ENCODE assay signal across 28 mouse cellular contexts in the genomic region with DNA sequence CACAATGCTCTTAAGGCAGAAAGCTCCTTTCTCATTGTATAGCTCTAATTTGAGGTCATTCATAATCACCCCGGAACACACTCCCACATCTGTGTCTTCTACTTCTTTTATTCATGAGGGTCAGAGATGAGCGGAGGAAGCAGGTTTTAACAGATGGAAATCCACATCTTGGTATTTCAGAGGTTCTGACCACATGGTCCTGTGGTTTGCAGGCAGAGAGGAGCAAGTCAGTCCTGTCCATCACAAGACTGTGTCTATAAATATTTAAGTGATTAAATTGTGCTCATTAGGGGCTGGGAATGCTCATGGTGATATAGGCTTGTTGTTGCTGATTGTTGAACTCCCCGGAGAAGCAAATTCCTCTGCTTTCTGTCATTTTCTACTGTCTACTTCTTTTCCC.
A peak's percentile ranks its signal among the peaks of the same experiment; 100 is the strongest.
DNase-seq lines count a peak whose midpoint lies in the region; ATAC-seq lines count a peak whose summit lies in the region.
"Had no signal": no experiment of that assay in that cellular context is flagged by ENCODE, and none has a peak within 500 bp of the region (broad histone marks: within the 10 kb centered on the region; RNA-seq: fewer than 3 reads in every experiment).

No protein-coding gene starts in this region.

- no peaks in the 10 kb centered on the region for H3K9me3 ChIP-seq in forebrain, embryonic 12.5 days
- H3K9me3 ChIP-seq in forebrain, embryonic 11.5 days (ENCODE audit: control insufficient read depth, low read length), result no peaks in the 10 kb centered on the region
- H3K9me3 ChIP-seq in midbrain, embryonic 11.5 days (ENCODE audit: control insufficient read depth, low read length), result no peaks in the 10 kb centered on the region
- H3K9me3 ChIP-seq in midbrain, embryonic 15.5 days, result no peaks in the 10 kb centered on the region
- H3K9me3 ChIP-seq: embryonic facial prominence, embryonic 13.5 days; heart, embryonic 10.5 days; heart, embryonic 13.5 days; hindbrain, embryonic 12.5 days; hindbrain, embryonic 15.5 days; intestine, embryonic 15.5 days had no signal

- H3K4me2 ChIP-seq in forebrain, embryonic 12.5 days, result no peak overlapping the region
- no peak overlapping the region for H3K4me2 ChIP-seq in forebrain, embryonic 11.5 days (ENCODE audit: low read depth, low read length, severe bottlenecking)
- no peak overlapping the region for H3K4me2 ChIP-seq in midbrain, embryonic 11.5 days
- H3K4me2 ChIP-seq in midbrain, embryonic 15.5 days, result no peak overlapping the region
- H3K4me2 ChIP-seq: embryonic facial prominence, embryonic 13.5 days; heart, embryonic 13.5 days; hindbrain, embryonic 12.5 days; hindbrain, embryonic 15.5 days; intestine, embryonic 15.5 days had no signal

- 0 out of 2 replicates have a peak, but pooled peaks have one; percentile 36 for ATAC-seq in forebrain, embryonic 12.5 days (ENCODE audit: low FRiP score)
- no peak for ATAC-seq in forebrain, embryonic 11.5 days (replicated peaks; ENCODE audit: low FRiP score)
- ATAC-seq in midbrain, embryonic 11.5 days (ENCODE audit: low FRiP score), result peak; percentile 70
- ATAC-seq in midbrain, embryonic 15.5 days (replicated peaks), result no peak
- ATAC-seq in CD4-positive, CD25-positive, alpha-beta regulatory T cell, adult 4 months, result no peak
- ATAC-seq: forebrain, embryonic 16.5 days; intestine, embryonic 15.5 days had no signal

- 78% methylated on average over 3 of the region's 3 CpGs for WGBS in forebrain, embryonic 12.5 days
- WGBS in forebrain, embryonic 11.5 days, result 79% methylated on average over 3 of the region's 3 CpGs
- 77% methylated on average over 3 of the region's 3 CpGs for WGBS in midbrain, embryonic 11.5 days
- 52% methylated on average over 3 of the region's 3 CpGs for WGBS in midbrain, embryonic 15.5 days

- no peaks in the 10 kb centered on the region for H3K36me3 ChIP-seq in forebrain, embryonic 12.5 days (replicated peaks)
- H3K36me3 ChIP-seq in forebrain, embryonic 11.5 days (ENCODE audit: control insufficient read depth, insufficient read depth, low read length), result no peaks in the 10 kb centered on the region
- H3K36me3 ChIP-seq in midbrain, embryonic 11.5 days (ENCODE audit: control insufficient read depth, insufficient read depth, low read length), result no peaks in the 10 kb centered on the region
- no peaks in the 10 kb centered on the region for H3K36me3 ChIP-seq in midbrain, embryonic 15.5 days (replicated peaks)
- H3K36me3 ChIP-seq: embryonic facial prominence, embryonic 13.5 days; heart, embryonic 10.5 days; heart, embryonic 13.5 days; hindbrain, embryonic 12.5 days; hindbrain, embryonic 15.5 days; intestine, embryonic 15.5 days had no signal

- DNase-seq in forebrain, embryonic 11.5 days (ENCODE audit: low spot score), result no peak
- DNase-seq in midbrain, embryonic 11.5 days (ENCODE audit: low spot score, missing footprints), result no peak
- peak; percentile 8 for DNase-seq in retina, embryonic 14.5 days (ENCODE audit: low spot score)
- DNase-seq in retina, postnatal 1 day, result no peak
- DNase-seq: adrenal gland, adult 2 months; adrenal gland, postnatal 14 days; B cell, adult 2 months; cerebellum, adult 11-12 months; cerebellum, adult 8-10 months; cerebellum, postnatal 10 days; cerebellum, postnatal 36 days; embryo, embryonic 11 days; gastrocnemius, postnatal 10 days; gastrocnemius, postnatal 36 days; heart, adult 2 months; heart, postnatal 14 days; heart, postnatal 4 days had no signal

- no peak overlapping the region for H3K9ac ChIP-seq in forebrain, embryonic 12.5 days
- H3K9ac ChIP-seq in forebrain, embryonic 11.5 days (ENCODE audit: low read length), result no peak overlapping the region
- H3K9ac ChIP-seq in midbrain, embryonic 11.5 days (ENCODE audit: low read length), result no peak overlapping the region
- no peak overlapping the region for H3K9ac ChIP-seq in midbrain, embryonic 15.5 days
- H3K9ac ChIP-seq: embryonic facial prominence, embryonic 13.5 days; heart, embryonic 13.5 days; hindbrain, embryonic 12.5 days; hindbrain, embryonic 15.5 days; intestine, embryonic 15.5 days had no signal

- H3K27ac ChIP-seq in forebrain, embryonic 12.5 days, result no peak overlapping the region
- no peak overlapping the region for H3K27ac ChIP-seq in forebrain, embryonic 11.5 days (ENCODE audit: low read depth, low read length)
- H3K27ac ChIP-seq in midbrain, embryonic 11.5 days (ENCODE audit: low read depth, low read length), result no peak overlapping the region
- no peak overlapping the region for H3K27ac ChIP-seq in midbrain, embryonic 15.5 days
- H3K27ac ChIP-seq: embryonic facial prominence, embryonic 13.5 days; heart, adult 2 months; heart, embryonic 10.5 days; heart, embryonic 13.5 days; hindbrain, embryonic 12.5 days; hindbrain, embryonic 15.5 days; intestine, embryonic 15.5 days had no signal

- H3K4me1 ChIP-seq in forebrain, embryonic 12.5 days, result no peaks in the 10 kb centered on the region
- H3K4me1 ChIP-seq in forebrain, embryonic 11.5 days (replicated peaks; ENCODE audit: control insufficient read depth, insufficient read depth, low read length), result no peaks in the 10 kb centered on the region
- no peaks in the 10 kb centered on the region for H3K4me1 ChIP-seq in midbrain, embryonic 11.5 days (ENCODE audit: control insufficient read depth, insufficient read depth, low read length)
- H3K4me1 ChIP-seq in midbrain, embryonic 15.5 days, result no peaks in the 10 kb centered on the region
- H3K4me1 ChIP-seq: embryonic facial prominence, embryonic 13.5 days; heart, embryonic 10.5 days; heart, embryonic 13.5 days; hindbrain, embryonic 12.5 days; hindbrain, embryonic 15.5 days; intestine, embryonic 15.5 days had no signal

- H3K27me3 ChIP-seq in forebrain, embryonic 12.5 days, result no peaks in the 10 kb centered on the region
- H3K27me3 ChIP-seq in forebrain, embryonic 11.5 days (ENCODE audit: control insufficient read depth, insufficient read depth, low read length), result no peaks in the 10 kb centered on the region
- no peaks in the 10 kb centered on the region for H3K27me3 ChIP-seq in midbrain, embryonic 11.5 days (ENCODE audit: control insufficient read depth, insufficient read depth, low read length)
- no peaks in the 10 kb centered on the region for H3K27me3 ChIP-seq in midbrain, embryonic 15.5 days (replicated peaks)
- H3K27me3 ChIP-seq: embryonic facial prominence, embryonic 13.5 days; heart, embryonic 13.5 days; hindbrain, embryonic 12.5 days; hindbrain, embryonic 15.5 days; intestine, embryonic 15.5 days had no signal

- no peak overlapping the region for H3K4me3 ChIP-seq in forebrain, embryonic 12.5 days (replicated peaks)
- H3K4me3 ChIP-seq in forebrain, embryonic 11.5 days (ENCODE audit: low read depth, low read length), result no peak overlapping the region
- no peak overlapping the region for H3K4me3 ChIP-seq in midbrain, embryonic 11.5 days (ENCODE audit: low read depth, low read length)
- H3K4me3 ChIP-seq in midbrain, embryonic 15.5 days, result no peak overlapping the region
- H3K4me3 ChIP-seq: embryonic facial prominence, embryonic 13.5 days; erythroblast, embryonic 14.5 days; heart, adult 2 months; heart, embryonic 10.5 days; heart, embryonic 13.5 days; hindbrain, embryonic 12.5 days; hindbrain, embryonic 15.5 days; intestine, embryonic 15.5 days had no signal

Comparison
In these comparisons a context has a peak if more than half of its experiments do, and no peak if none do; other contexts are left out.
1. ATAC-seq: peak in forebrain, embryonic 12.5 days (single experiment) and midbrain, embryonic 11.5 days (single experiment); none in forebrain, embryonic 11.5 days (single experiment), midbrain, embryonic 15.5 days (single experiment) and CD4-positive, CD25-positive, alpha-beta regulatory T cell, adult 4 months (single experiment).